Mouse (Mus musculus) cerebellum, adult 2 months (tissue): ENCODE measurements around the gene Vamp5.

Source experiments
- CTCF ChIP-seq: fragments of 200-500 bp; IDR thresholded peaks from 2 replicates; pipeline ENCODE4 v1.5.1; 2011; ENCODE audit warnings: low read depth, mild to moderate bottlenecking, control low read depth, low read length, moderate library complexity, borderline replicate concordance; ENCODE audit not compliant: insufficient read depth
- POLR2A ChIP-seq: fragments of 200-500 bp; IDR thresholded peaks from 2 replicates; pipeline ENCODE4 v1.6.1; 2011; ENCODE audit warnings: low read length, control low read depth, borderline replicate concordance; ENCODE audit not compliant: insufficient read depth

DNA sequence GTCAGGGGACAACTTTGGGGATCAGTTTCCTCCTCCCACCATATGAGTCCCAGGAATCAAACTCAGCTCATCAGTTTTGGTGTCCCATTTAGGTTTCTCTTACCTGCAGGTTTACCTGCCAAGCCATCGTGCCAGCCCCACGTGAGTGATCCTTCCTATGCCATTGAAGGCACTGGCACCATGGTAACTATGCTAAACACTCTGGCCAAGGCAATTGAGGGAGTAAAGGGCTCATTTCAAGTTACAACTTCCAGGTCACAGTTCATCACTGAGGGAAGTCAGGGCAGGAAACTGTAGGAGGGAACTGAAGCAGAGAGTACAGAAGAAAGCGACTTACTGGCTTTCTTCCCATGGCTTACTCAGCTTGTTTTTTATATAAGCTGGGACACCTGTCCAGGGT lies 14.0 kb downstream of the Vamp5 start:
- TF ChIP-seq POLR2A = no peak
- TF ChIP-seq CTCF = no peak
